Mouse (Mus musculus): Measurements from ENCODE around the gene Pafah1b3.

GRCm38 (mm10) chr7:25274571-25274970 lies 23.2 kb downstream of the Pafah1b3 start:
- TF ChIP-seq POLR2A (IDR thresholded peaks at IDR 0.05; ENCODE audit: low read depth, low read length) = no peak
- TF ChIP-seq CTCF (IDR thresholded peaks at IDR 0.05; ENCODE audit: extremely low read depth, insufficient read length, insufficient replicate concordance, low read depth, low read length) = no peak

Measured in small intestine, adult 2 months (tissue).